In the genomic region with DNA sequence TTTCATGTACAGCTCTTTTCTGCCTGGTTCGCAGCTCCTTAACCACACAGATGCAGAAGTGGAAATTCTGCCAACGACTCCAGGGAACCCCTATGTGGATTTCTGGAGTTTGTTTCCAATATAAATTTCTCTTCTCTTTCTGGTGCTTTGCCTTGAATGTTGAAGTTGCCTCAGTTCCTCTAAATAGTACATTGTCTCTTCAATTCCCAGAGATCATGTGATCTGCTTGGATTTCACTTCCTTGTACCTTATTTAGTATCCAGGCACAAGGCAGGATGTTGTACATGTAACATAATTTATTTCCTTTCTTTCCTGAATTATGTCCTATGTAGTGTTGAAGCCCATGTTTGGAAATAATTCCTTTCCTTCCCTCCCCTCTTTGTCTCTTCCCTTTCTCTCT, we compare ENCODE assay signal across 23 mouse cellular contexts.
"Had no signal": no experiment of that assay in that cellular context is flagged by ENCODE, and none has a peak within 500 bp of the region (broad histone marks: within the 10 kb centered on the region; RNA-seq: fewer than 3 reads in every experiment).

No protein-coding gene starts in this region.

- H3K9ac ChIP-seq: limb, embryonic 12.5 days; liver, embryonic 12.5 days; liver, embryonic 15.5 days; lung, embryonic 15.5 days; midbrain, embryonic 12.5 days; midbrain, embryonic 15.5 days; neural tube, embryonic 12.5 days; neural tube, embryonic 15.5 days had no signal

- H3K4me3 ChIP-seq: left cerebral cortex, adult 2 months; limb, embryonic 12.5 days; liver, embryonic 12.5 days; liver, embryonic 15.5 days; lung, embryonic 15.5 days; midbrain, embryonic 12.5 days; midbrain, embryonic 15.5 days; neural tube, embryonic 12.5 days; neural tube, embryonic 15.5 days had no signal

- H3K36me3 ChIP-seq: limb, embryonic 12.5 days; liver, embryonic 12.5 days; liver, embryonic 15.5 days; lung, embryonic 15.5 days; midbrain, embryonic 12.5 days; midbrain, embryonic 15.5 days; neural tube, embryonic 12.5 days; neural tube, embryonic 15.5 days had no signal

- H3K27ac ChIP-seq: kidney, postnatal 0 days; left cerebral cortex, adult 2 months; limb, embryonic 12.5 days; liver, embryonic 12.5 days; liver, embryonic 15.5 days; lung, embryonic 15.5 days; midbrain, embryonic 12.5 days; midbrain, embryonic 15.5 days; neural tube, embryonic 12.5 days; neural tube, embryonic 15.5 days; stomach, postnatal 0 days had no signal

- H3K4me2 ChIP-seq: limb, embryonic 12.5 days; liver, embryonic 12.5 days; liver, embryonic 15.5 days; lung, embryonic 15.5 days; midbrain, embryonic 12.5 days; midbrain, embryonic 15.5 days; neural tube, embryonic 12.5 days; neural tube, embryonic 15.5 days had no signal

- H3K4me1 ChIP-seq: limb, embryonic 12.5 days; liver, embryonic 12.5 days; liver, embryonic 15.5 days; midbrain, embryonic 12.5 days; midbrain, embryonic 15.5 days; neural tube, embryonic 12.5 days; neural tube, embryonic 15.5 days had no signal

- H3K27me3 ChIP-seq: limb, embryonic 12.5 days; liver, embryonic 12.5 days; liver, embryonic 15.5 days; lung, embryonic 15.5 days; midbrain, embryonic 12.5 days; midbrain, embryonic 15.5 days; neural tube, embryonic 12.5 days; neural tube, embryonic 15.5 days had no signal

- H3K9me3 ChIP-seq: limb, embryonic 12.5 days; liver, embryonic 12.5 days; liver, embryonic 15.5 days; lung, embryonic 15.5 days; midbrain, embryonic 12.5 days; midbrain, embryonic 15.5 days; neural tube, embryonic 12.5 days; neural tube, embryonic 15.5 days had no signal

- ATAC-seq: liver, embryonic 12.5 days; midbrain, embryonic 15.5 days had no signal

- DNase-seq: kidney, adult 2 months; kidney, postnatal 25 days; layer of hippocampus, postnatal 36 days; lung, adult 18-20 months; lung, postnatal 10 days; lung, postnatal 36 days; right cerebral cortex, adult 18-20 months; right cerebral cortex, postnatal 14 days; right cerebral cortex, postnatal 4 days; thymus, adult 2 months; thymus, postnatal 14 days; thymus, postnatal 4 days had no signal
